Mouse (Mus musculus): ENCODE measurements around the gene Fam189b. TPM values are rescaled to one million over a fixed set of nuclear protein-coding genes. Genes with fewer than 3 reads are reported as not detected.

Fam189b gene
- polyA plus RNA-seq, 1 experiment = 19.4 TPM

GRCm38 (mm10) chr3:89165268-89165870 is 17.6 kb upstream of the Fam189b start:
- H3K4me1 ChIP-seq (ENCODE audit: control insufficient read depth, insufficient read depth, insufficient read length, low read length) = peaks cover 3% of the 10 kb centered on the region; the same call in 1 of the 2 replicates
- H3K27ac ChIP-seq (ENCODE audit: insufficient read depth, low read depth, low read length) = peak overlapping the region; percentile 79
- peak overlapping the region; percentile 99 for H3K4me3 ChIP-seq (ENCODE audit: low read depth, low read length)
- TF ChIP-seq POLR2A (IDR thresholded peaks at IDR 0.05; ENCODE audit: low read depth, low read length) (no peak), CTCF (IDR thresholded peaks at IDR 0.05; ENCODE audit: extremely low read depth, insufficient read length, insufficient replicate concordance, low read depth, low read length) (no peak)
- 7% methylated on average over 12 of the region's 12 CpGs for WGBS
- H3K36me3 ChIP-seq (ENCODE audit: control insufficient read depth, insufficient read depth, low read length) = peaks cover 34% of the 10 kb centered on the region
- H3K27me3 ChIP-seq (ENCODE audit: control insufficient read depth, insufficient read depth, low read length) = no peaks in the 10 kb centered on the region

DNA sequence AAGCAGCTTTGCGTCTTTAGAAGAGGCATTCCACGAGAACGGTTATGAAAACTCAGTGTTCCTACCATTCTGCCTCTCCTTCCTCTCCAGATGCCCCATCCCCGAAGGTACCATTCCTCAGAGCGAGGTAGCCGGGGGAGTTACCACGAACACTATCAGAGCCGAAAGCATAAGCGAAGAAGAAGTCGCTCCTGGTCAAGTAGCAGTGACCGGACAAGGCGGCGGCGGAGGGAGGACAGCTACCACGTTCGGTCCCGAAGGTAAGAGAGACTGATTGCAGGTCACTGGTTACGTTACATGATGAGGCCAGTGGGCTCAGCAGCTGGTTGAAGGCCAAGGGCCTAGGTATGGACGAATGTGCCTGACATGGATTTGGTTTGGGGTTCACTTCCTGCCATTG is 16.0 kb upstream of the Fam189b start:
- Histone ChIP-seq H3K27ac (ENCODE audit: insufficient read depth, low read depth, low read length) (no peak overlapping the region), H3K4me1 (ENCODE audit: control insufficient read depth, insufficient read depth, insufficient read length, low read length) (peaks cover 3% of the 10 kb centered on the region; the same call in 1 of the 2 replicates), H3K27me3 (ENCODE audit: control insufficient read depth, insufficient read depth, low read length) (no peaks in the 10 kb centered on the region), H3K4me3 (ENCODE audit: low read depth, low read length) (no peak overlapping the region), H3K36me3 (ENCODE audit: control insufficient read depth, insufficient read depth, low read length) (peaks cover 46% of the 10 kb centered on the region)
- no peak for TF ChIP-seq POLR2A (IDR thresholded peaks at IDR 0.05; ENCODE audit: low read depth, low read length)
- TF ChIP-seq CTCF (IDR thresholded peaks at IDR 0.05; ENCODE audit: extremely low read depth, insufficient read length, insufficient replicate concordance, low read depth, low read length) = no peak
- 92% methylated on average over 19 of the region's 19 CpGs for WGBS

- TF ChIP-seq POLR2A (IDR thresholded peaks at IDR 0.05; ENCODE audit: low read depth, low read length) (no peak), CTCF (IDR thresholded peaks at IDR 0.05; ENCODE audit: extremely low read depth, insufficient read length, insufficient replicate concordance, low read depth, low read length) (no peak)
- Histone ChIP-seq H3K36me3 (ENCODE audit: control insufficient read depth, insufficient read depth, low read length) (peaks cover 65% of the 10 kb centered on the region), H3K27me3 (ENCODE audit: control insufficient read depth, insufficient read depth, low read length) (no peaks in the 10 kb centered on the region), H3K27ac (ENCODE audit: insufficient read depth, low read depth, low read length) (no peak overlapping the region), H3K4me1 (ENCODE audit: control insufficient read depth, insufficient read depth, insufficient read length, low read length) (peaks cover 5% of the 10 kb centered on the region; the same call in 1 of the 2 replicates), H3K4me3 (ENCODE audit: low read depth, low read length) (no peak overlapping the region)
- WGBS = 90% methylated on average over 11 of the region's 11 CpGs
These were observed 8.1 kb upstream of the Fam189b start for GRCm38 (mm10) chr3:89174844-89175243.

DNA sequence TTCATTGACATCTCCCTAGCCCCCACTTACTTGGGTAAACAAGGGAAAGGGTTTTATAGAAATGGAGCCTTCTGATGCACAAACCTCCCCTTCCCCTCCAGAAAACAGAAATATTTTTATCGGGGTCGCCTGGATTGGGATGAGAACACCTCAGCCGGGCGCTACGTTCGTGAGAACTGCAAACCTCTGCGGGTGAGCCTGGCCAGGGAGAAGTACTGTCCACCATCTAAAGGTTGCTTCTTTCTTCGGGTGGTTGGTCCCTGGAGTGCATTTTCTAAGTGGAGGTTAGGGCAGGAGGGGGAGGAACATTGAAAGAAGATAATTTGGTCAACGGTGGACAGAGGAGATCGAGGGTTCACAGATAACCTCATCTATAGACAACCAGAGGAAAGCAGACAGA is 7.4 kb upstream of the Fam189b start:
- Histone ChIP-seq H3K27me3 (ENCODE audit: control insufficient read depth, insufficient read depth, low read length) (no peaks in the 10 kb centered on the region), H3K36me3 (ENCODE audit: control insufficient read depth, insufficient read depth, low read length) (peaks cover 64% of the 10 kb centered on the region), H3K4me3 (ENCODE audit: low read depth, low read length) (no peak overlapping the region), H3K4me1 (ENCODE audit: control insufficient read depth, insufficient read depth, insufficient read length, low read length) (peaks cover 5% of the 10 kb centered on the region; the same call in 1 of the 2 replicates), H3K27ac (ENCODE audit: insufficient read depth, low read depth, low read length) (no peak overlapping the region)
- 88% methylated on average over 10 of the region's 10 CpGs for WGBS
- TF ChIP-seq CTCF (IDR thresholded peaks at IDR 0.05; ENCODE audit: extremely low read depth, insufficient read length, insufficient replicate concordance, low read depth, low read length) = no peak
- TF ChIP-seq POLR2A (IDR thresholded peaks at IDR 0.05; ENCODE audit: low read depth, low read length) = no peak

DNA sequence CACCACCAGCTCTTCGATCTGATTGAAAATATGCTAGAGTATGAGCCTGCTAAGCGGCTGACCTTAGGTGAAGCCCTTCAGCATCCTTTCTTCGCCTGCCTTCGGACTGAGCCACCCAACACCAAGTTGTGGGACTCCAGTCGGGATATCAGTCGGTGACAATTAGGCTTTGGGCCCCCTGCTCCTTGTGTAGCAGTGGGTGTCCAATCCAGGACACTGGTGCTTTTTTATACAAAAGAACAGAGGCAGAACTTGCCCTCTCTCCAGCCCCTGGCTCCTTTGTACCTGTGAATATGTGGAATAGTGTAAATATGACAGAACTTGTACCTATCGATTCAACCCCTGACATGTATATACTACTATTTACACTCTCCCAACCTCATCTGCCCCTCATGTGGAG is 6.5 kb upstream of the Fam189b start:
- peaks cover 62% of the 10 kb centered on the region for H3K36me3 ChIP-seq (ENCODE audit: control insufficient read depth, insufficient read depth, low read length)

GRCm38 (mm10) chr3:89177242-89178106 is 5.5 kb upstream of the Fam189b start, which contains the start of gene Scamp3:
Gene Scamp3, plus strand, starts transcription at chr3:89177473.
- whole genome bisulfite sequencing = under 1% methylated on average over 43 of the region's 43 CpGs
- no peak for TF ChIP-seq CTCF (IDR thresholded peaks at IDR 0.05; ENCODE audit: extremely low read depth, insufficient read length, insufficient replicate concordance, low read depth, low read length)
- peak; percentile 62; the same call in 1 of the 2 replicates for TF ChIP-seq POLR2A (IDR thresholded peaks at IDR 0.05; ENCODE audit: low read depth, low read length)
- peaks cover 63% of the 10 kb centered on the region for H3K36me3 ChIP-seq (ENCODE audit: control insufficient read depth, insufficient read depth, low read length)
- peak within 1 kb of the TSS; percentile 42 for H3K27ac ChIP-seq (ENCODE audit: insufficient read depth, low read depth, low read length)
- H3K27me3 ChIP-seq (ENCODE audit: control insufficient read depth, insufficient read depth, low read length) = no peaks in the 10 kb centered on the region
- peak within 1 kb of the TSS; percentile 85 for H3K4me3 ChIP-seq (ENCODE audit: low read depth, low read length)
- peaks cover 7% of the 10 kb centered on the region for H3K4me1 ChIP-seq (ENCODE audit: control insufficient read depth, insufficient read depth, insufficient read length, low read length)

More for the DNA sequence above, 6.5 kb upstream of the Fam189b start:
- Histone ChIP-seq H3K4me3 (ENCODE audit: low read depth, low read length) (no peak overlapping the region), H3K27ac (ENCODE audit: insufficient read depth, low read depth, low read length) (no peak overlapping the region), H3K27me3 (ENCODE audit: control insufficient read depth, insufficient read depth, low read length) (no peaks in the 10 kb centered on the region), H3K4me1 (ENCODE audit: control insufficient read depth, insufficient read depth, insufficient read length, low read length) (peaks cover 5% of the 10 kb centered on the region; the same call in 1 of the 2 replicates)
- WGBS = 85% methylated on average over 7 of the region's 7 CpGs
- TF ChIP-seq POLR2A (IDR thresholded peaks at IDR 0.05; ENCODE audit: low read depth, low read length) (no peak), CTCF (IDR thresholded peaks at IDR 0.05; ENCODE audit: extremely low read depth, insufficient read length, insufficient replicate concordance, low read depth, low read length) (no peak)

- Histone ChIP-seq H3K27ac (ENCODE audit: insufficient read depth, low read depth, low read length) (peak overlapping the region; percentile 42), H3K36me3 (ENCODE audit: control insufficient read depth, insufficient read depth, low read length) (peaks cover 60% of the 10 kb centered on the region), H3K4me3 (ENCODE audit: low read depth, low read length) (peak overlapping the region; percentile 85), H3K27me3 (ENCODE audit: control insufficient read depth, insufficient read depth, low read length) (no peaks in the 10 kb centered on the region), H3K4me1 (ENCODE audit: control insufficient read depth, insufficient read depth, insufficient read length, low read length) (peaks cover 8% of the 10 kb centered on the region)
- WGBS = 2% methylated on average over 6 of the region's 6 CpGs
- TF ChIP-seq CTCF (IDR thresholded peaks at IDR 0.05; ENCODE audit: extremely low read depth, insufficient read length, insufficient replicate concordance, low read depth, low read length) (no peak), POLR2A (IDR thresholded peaks at IDR 0.05; ENCODE audit: low read depth, low read length) (no peak)
These were observed 4.9 kb upstream of the Fam189b start for GRCm38 (mm10) chr3:89178107-89178385.

Measured in small intestine, adult 2 months (tissue).